Comparison of ENCODE assay signal across 17 mouse cellular contexts in the genomic region with DNA sequence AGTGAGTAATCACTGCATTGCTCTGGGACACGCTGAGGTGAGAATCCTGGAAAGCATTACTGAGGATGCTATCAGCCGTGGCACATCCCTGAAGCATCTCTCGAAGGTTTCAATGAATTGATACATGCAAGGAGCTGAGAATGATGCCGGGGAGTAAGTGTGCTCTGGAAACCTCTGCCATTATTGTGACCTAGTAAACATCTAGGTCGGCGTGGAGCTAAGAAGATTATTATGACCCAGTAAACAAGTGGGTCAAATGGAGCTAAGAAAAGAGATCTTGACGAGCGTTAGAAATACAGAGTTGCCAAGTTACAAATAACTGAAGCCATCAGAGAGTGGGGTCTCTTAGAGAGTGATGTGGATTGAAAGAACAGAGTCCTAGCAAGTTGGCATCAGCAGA.
DNase-seq lines count a peak whose midpoint lies in the region.
"Had no signal": no experiment of that assay in that cellular context is flagged by ENCODE, and none has a peak within 500 bp of the region (broad histone marks: within the 10 kb centered on the region; RNA-seq: fewer than 3 reads in every experiment).

No protein-coding gene starts in this region.

- H3K4me3 ChIP-seq in heart, embryonic 10.5 days, result no peak overlapping the region
- H3K4me3 ChIP-seq: embryonic facial prominence, embryonic 10.5 days; embryonic facial prominence, embryonic 12.5 days; forebrain, embryonic 13.5 days; forebrain, embryonic 15.5 days had no signal

- DNase-seq in heart, embryonic 10.5 days (ENCODE audit: low spot score), result peak; percentile 43
- DNase-seq in heart, postnatal 25 days (ENCODE audit: low spot score), result no peak
- peak; percentile 68 for DNase-seq in retina, embryonic 14.5 days (ENCODE audit: low spot score)
- DNase-seq in retina, postnatal 7 days (ENCODE audit: low read depth, low spot score), result peak; percentile 53
- DNase-seq in thymus, adult 18-20 months, result no peak
- DNase-seq in right cerebral cortex, postnatal 14 days, result no peak
- DNase-seq: adrenal gland, adult 8-10 months; adrenal gland, postnatal 14 days; adrenal gland, postnatal 36 days; cerebellum, adult 11-12 months; cerebellum, adult 9-10 months; cerebellum, postnatal 10 days; cerebellum, postnatal 25 days had no signal

- no peaks in the 10 kb centered on the region for H3K27me3 ChIP-seq in heart, embryonic 10.5 days (ENCODE audit: insufficient read depth, poor library complexity, severe bottlenecking)
- H3K27me3 ChIP-seq: embryonic facial prominence, embryonic 12.5 days; forebrain, embryonic 13.5 days; forebrain, embryonic 15.5 days had no signal

- no peak overlapping the region for H3K27ac ChIP-seq in heart, embryonic 10.5 days
- H3K27ac ChIP-seq: embryonic facial prominence, embryonic 10.5 days; embryonic facial prominence, embryonic 12.5 days; forebrain, embryonic 13.5 days; forebrain, embryonic 15.5 days had no signal

- no peaks in the 10 kb centered on the region for H3K9me3 ChIP-seq in heart, embryonic 10.5 days
- H3K9me3 ChIP-seq: embryonic facial prominence, embryonic 10.5 days; embryonic facial prominence, embryonic 12.5 days; forebrain, embryonic 13.5 days; forebrain, embryonic 15.5 days had no signal

- 84% methylated on average over 8 of the region's 8 CpGs for WGBS in heart, embryonic 10.5 days

- intact Hi-C loops in heart, postnatal 25 days (cut with DNase I), result no loop called here

- no peaks in the 10 kb centered on the region for H3K36me3 ChIP-seq in heart, embryonic 10.5 days
- H3K36me3 ChIP-seq: embryonic facial prominence, embryonic 10.5 days; embryonic facial prominence, embryonic 12.5 days; forebrain, embryonic 15.5 days had no signal

- H3K4me1 ChIP-seq in heart, embryonic 10.5 days, result no peaks in the 10 kb centered on the region; the same call in 1 of the 2 replicates
- H3K4me1 ChIP-seq: embryonic facial prominence, embryonic 12.5 days; forebrain, embryonic 13.5 days; forebrain, embryonic 15.5 days had no signal

Comparison
In these comparisons a context has a peak if more than half of its experiments do, and no peak if none do; other contexts are left out.
1. DNase-seq: peak in heart, embryonic 10.5 days (single experiment), retina, embryonic 14.5 days (single experiment) and retina, postnatal 7 days (single experiment); none in heart, postnatal 25 days (single experiment), thymus, adult 18-20 months (0 of 2) and right cerebral cortex, postnatal 14 days (single experiment).